Mouse (Mus musculus): ENCODE results near the gene Csrnp2. TPM values are rescaled to one million over a fixed set of nuclear protein-coding genes. Genes with fewer than 3 reads are reported as not detected.
A peak's percentile ranks its signal among the peaks of the same experiment; 100 is the strongest.

Gene Csrnp2
- polyA plus RNA-seq, 1 experiment from 2014 or later, result 18.0 TPM

DNA sequence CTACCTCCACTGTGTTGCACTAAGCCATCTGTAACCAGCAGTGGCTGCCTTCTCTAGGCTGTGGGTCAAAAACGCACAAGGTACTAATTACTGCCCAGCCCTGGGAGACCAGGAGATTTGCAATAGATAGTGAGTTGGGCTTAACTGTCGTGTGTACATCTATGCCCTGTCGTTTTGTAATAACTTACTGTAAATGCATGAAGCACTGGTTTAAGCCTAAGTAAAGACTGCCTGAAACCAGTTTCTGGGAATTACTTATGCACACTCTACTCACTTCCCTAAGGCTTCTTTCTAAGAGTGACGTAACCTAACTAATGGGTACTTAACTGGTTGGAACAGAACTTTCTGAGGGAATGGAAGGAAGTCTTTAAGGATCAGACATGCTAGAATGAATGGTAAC, 16.4 kb downstream of the Csrnp2 start:
- ATAC-seq (ENCODE audit: insufficient read depth) (no peak), DNase-seq (no peak)
- H3K9ac ChIP-seq, result no peak overlapping the region
- no peak overlapping the region for H3K4me3 ChIP-seq (ENCODE audit: low read depth, low read length)
- H3K9me3 ChIP-seq (ENCODE audit: low read depth, low read length), result no peaks in the 10 kb centered on the region
- peaks cover 93% of the 10 kb centered on the region for H3K36me3 ChIP-seq (ENCODE audit: insufficient read depth)
- no peak overlapping the region for H3K4me2 ChIP-seq
- no peak overlapping the region for H3K27ac ChIP-seq (ENCODE audit: low read depth)
- no peaks in the 10 kb centered on the region for H3K27me3 ChIP-seq (ENCODE audit: insufficient read depth, low read length)
- H3K4me1 ChIP-seq (ENCODE audit: insufficient read depth), result no peaks in the 10 kb centered on the region
- 73% methylated on average over 4 of the region's 4 CpGs for WGBS
- TF ChIP-seq CTCF (IDR thresholded peaks at IDR 0.05; ENCODE audit: low read depth), result no peak

GRCm38 (mm10) chr15:100478351-100478750, 16.9 kb downstream of the Csrnp2 start:
- peaks cover 93% of the 10 kb centered on the region for H3K36me3 ChIP-seq (ENCODE audit: insufficient read depth)
- H3K27ac ChIP-seq (ENCODE audit: low read depth), result no peak overlapping the region
- no peak for DNase-seq
- no peak overlapping the region for H3K4me3 ChIP-seq (ENCODE audit: low read depth, low read length)
- ATAC-seq (ENCODE audit: insufficient read depth), result no peak
- WGBS, result 77% methylated on average over 10 of the region's 10 CpGs
- no peaks in the 10 kb centered on the region for H3K27me3 ChIP-seq (ENCODE audit: insufficient read depth, low read length)
- H3K4me1 ChIP-seq (ENCODE audit: insufficient read depth), result no peaks in the 10 kb centered on the region
- TF ChIP-seq CTCF (IDR thresholded peaks at IDR 0.05; ENCODE audit: low read depth), result no peak
- no peak overlapping the region for H3K4me2 ChIP-seq
- H3K9me3 ChIP-seq (ENCODE audit: low read depth, low read length), result no peaks in the 10 kb centered on the region
- H3K9ac ChIP-seq, result no peak overlapping the region

DNA sequence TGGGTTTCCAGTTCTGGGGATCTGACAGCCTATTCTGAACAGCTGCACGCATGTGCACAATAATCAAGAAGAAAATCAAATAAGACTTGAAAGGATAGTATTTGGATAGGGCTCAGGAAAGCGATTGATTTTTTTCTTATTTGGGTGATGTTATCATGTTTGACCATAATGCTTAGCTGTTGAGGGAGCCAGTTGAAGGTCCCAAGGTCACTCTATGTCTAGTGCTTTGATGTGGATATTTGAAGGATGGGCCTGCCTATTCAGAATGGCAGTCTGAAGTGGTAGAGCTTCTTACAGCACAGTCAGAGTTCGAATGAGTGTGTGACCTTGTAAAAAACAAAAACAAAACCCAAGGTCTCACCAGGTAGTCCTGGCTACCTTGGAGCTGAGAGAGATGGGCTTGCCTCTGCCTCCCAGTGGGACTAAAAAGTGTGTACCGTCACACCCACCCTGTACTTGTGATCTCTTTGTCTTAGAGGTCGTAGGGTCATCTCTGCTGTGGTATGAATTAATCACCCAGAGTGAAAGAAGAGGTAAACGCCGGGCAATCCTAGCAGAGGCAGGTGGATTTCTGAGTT, 21.3 kb downstream of the Csrnp2 start:
- ATAC-seq (ENCODE audit: insufficient read depth) (no peak), DNase-seq (no peak)
- H3K27ac ChIP-seq (ENCODE audit: low read depth), result no peak overlapping the region
- H3K27me3 ChIP-seq (ENCODE audit: insufficient read depth, low read length), result no peaks in the 10 kb centered on the region
- H3K4me3 ChIP-seq (ENCODE audit: low read depth, low read length), result no peak overlapping the region
- no peak overlapping the region for H3K9ac ChIP-seq
- WGBS, result 74% methylated on average over 7 of the region's 7 CpGs
- H3K36me3 ChIP-seq (ENCODE audit: insufficient read depth), result peaks cover 65% of the 10 kb centered on the region
- H3K9me3 ChIP-seq (ENCODE audit: low read depth, low read length), result no peaks in the 10 kb centered on the region
- H3K4me1 ChIP-seq (ENCODE audit: insufficient read depth), result 0 out of 2 replicates have a peak, but pooled peaks cover 5% of the 10 kb centered on the region
- H3K4me2 ChIP-seq, result no peak overlapping the region
- no peak for TF ChIP-seq CTCF (IDR thresholded peaks at IDR 0.05; ENCODE audit: low read depth)

- no peaks in the 10 kb centered on the region for H3K9me3 ChIP-seq (ENCODE audit: low read depth, low read length)
- peak overlapping the region; percentile 75 for H3K4me3 ChIP-seq (ENCODE audit: low read depth, low read length)
- WGBS, result 53% methylated on average over 10 of the region's 10 CpGs
- DNase-seq, result no peak
- no peak overlapping the region for H3K27ac ChIP-seq (ENCODE audit: low read depth)
- peak overlapping the region; percentile 70; the same call in 1 of the 2 replicates for H3K9ac ChIP-seq
- H3K4me2 ChIP-seq, result peak overlapping the region; percentile 67
- TF ChIP-seq CTCF (IDR thresholded peaks at IDR 0.05; ENCODE audit: low read depth), result no peak
- H3K4me1 ChIP-seq (ENCODE audit: insufficient read depth), result 0 out of 2 replicates have a peak, but pooled peaks cover 5% of the 10 kb centered on the region
- no peak for ATAC-seq (ENCODE audit: insufficient read depth)
- H3K27me3 ChIP-seq (ENCODE audit: insufficient read depth, low read length), result no peaks in the 10 kb centered on the region
- peaks cover 28% of the 10 kb centered on the region for H3K36me3 ChIP-seq (ENCODE audit: insufficient read depth)
These were observed 25.3 kb downstream of the Csrnp2 start for GRCm38 (mm10) chr15:100470037-100470436.

- WGBS, result under 1% methylated on average over 16 of the region's 19 CpGs
These were observed 26.1 kb downstream of the Csrnp2 start for GRCm38 (mm10) chr15:100469189-100469545.

DNA sequence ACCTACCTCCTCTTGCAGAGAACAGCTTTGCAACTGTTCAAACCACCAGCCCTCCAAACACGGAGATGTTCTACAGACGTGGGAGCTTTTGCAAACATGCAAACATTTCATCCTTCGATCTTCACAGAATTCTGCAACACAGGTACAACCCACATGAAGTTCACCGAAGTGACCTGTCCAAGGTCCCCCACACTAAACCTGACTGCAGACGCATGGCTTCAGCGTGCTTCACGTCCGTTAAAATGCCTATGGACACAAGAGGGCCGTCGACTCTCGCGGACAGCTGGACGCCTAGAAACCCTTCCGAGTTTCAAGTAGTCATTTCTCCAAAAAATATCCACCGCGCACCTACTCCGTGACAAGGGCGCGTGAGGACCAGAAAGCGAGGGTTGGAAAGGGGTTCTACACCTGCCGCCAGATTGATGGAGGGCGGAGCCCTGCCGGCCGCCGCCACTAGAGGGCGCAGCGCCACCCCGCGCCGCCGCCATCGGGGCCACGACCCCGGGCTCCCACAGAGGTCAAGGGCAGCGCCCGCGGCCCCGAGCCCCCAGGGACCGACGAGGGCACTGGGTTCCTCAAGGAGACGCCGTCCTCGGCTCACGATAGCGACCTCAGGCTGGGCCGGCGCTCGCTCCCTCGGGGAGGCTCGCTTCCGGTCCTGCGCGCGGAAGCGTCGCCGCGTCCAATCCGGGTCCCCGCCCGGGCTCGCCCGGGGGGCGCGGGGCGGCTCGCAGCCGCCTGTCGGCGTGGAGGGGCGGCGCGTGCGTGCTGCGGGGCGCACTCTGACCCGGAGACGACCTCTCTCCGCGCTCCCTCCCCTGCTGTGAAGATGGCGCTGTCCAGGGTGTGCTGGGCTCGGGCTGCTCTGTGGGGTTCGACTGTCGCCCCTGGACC, 26.7 kb downstream of the Csrnp2 start, which contains the start of gene Letmd1:
Gene Letmd1, plus strand, starts transcription at position 729 of the 894 bp plus-strand sequence.
- H3K9me3 ChIP-seq (ENCODE audit: low read depth, low read length), result no peaks in the 10 kb centered on the region
- peak within 1 kb of the TSS; percentile 49; the same call in 1 of the 2 replicates for H3K27ac ChIP-seq (ENCODE audit: low read depth)
- ATAC-seq (ENCODE audit: insufficient read depth) (peak; percentile 93), DNase-seq (peak; percentile 93)
- 0 out of 2 replicates have a peak, but pooled peaks cover 5% of the 10 kb centered on the region for H3K4me1 ChIP-seq (ENCODE audit: insufficient read depth)
- H3K36me3 ChIP-seq (ENCODE audit: insufficient read depth), result peaks cover 14% of the 10 kb centered on the region
- peak within 1 kb of the TSS; percentile 75 for H3K4me3 ChIP-seq (ENCODE audit: low read depth, low read length)
- TF ChIP-seq CTCF (IDR thresholded peaks at IDR 0.05; ENCODE audit: low read depth), result peak; percentile 56
- peak within 1 kb of the TSS; percentile 70 for H3K9ac ChIP-seq
- 2% methylated on average over 84 of the region's 84 CpGs for WGBS
- no peaks in the 10 kb centered on the region for H3K27me3 ChIP-seq (ENCODE audit: insufficient read depth, low read length)
- peak within 1 kb of the TSS; percentile 67 for H3K4me2 ChIP-seq

More at GRCm38 (mm10) chr15:100469189-100469545, 26.1 kb downstream of the Csrnp2 start:
- Histone ChIP-seq H3K4me1 (ENCODE audit: insufficient read depth) (0 out of 2 replicates have a peak, but pooled peaks cover 5% of the 10 kb centered on the region), H3K27me3 (ENCODE audit: insufficient read depth, low read length) (no peaks in the 10 kb centered on the region), H3K4me3 (ENCODE audit: low read depth, low read length) (peak overlapping the region; percentile 75), H3K36me3 (ENCODE audit: insufficient read depth) (peaks cover 20% of the 10 kb centered on the region), H3K27ac (ENCODE audit: low read depth) (peak overlapping the region; percentile 45; the same call in 1 of the 2 replicates), H3K4me2 (peak overlapping the region; percentile 67), H3K9me3 (ENCODE audit: low read depth, low read length) (no peaks in the 10 kb centered on the region), H3K9ac (peak overlapping the region; percentile 70)
- ATAC-seq (ENCODE audit: insufficient read depth) (no peak), DNase-seq (no peak)
- no peak for TF ChIP-seq CTCF (IDR thresholded peaks at IDR 0.05; ENCODE audit: low read depth)

DNA sequence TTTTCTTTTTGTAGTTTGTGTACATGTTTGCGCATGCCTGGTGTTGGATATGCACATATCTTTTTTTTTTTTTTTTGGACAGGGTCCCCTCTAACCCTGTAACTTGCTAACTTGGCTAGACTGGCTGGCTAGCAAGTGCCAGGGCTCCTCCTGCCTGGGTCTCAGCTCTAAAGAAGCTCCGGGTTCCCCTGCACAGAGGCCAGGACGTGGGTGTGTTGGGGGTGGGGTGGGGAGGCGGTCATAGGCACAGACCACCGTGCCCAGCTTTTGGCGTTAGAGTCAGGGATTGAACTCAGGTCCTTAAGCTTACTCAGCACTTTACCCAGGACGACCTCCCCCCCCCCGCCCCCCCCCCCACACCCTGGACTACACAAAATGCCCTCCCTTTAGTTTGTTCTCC, 27.6 kb downstream of the Csrnp2 start:
- ATAC-seq (ENCODE audit: insufficient read depth) (no peak), DNase-seq (no peak)
- TF ChIP-seq CTCF (IDR thresholded peaks at IDR 0.05; ENCODE audit: low read depth), result no peak
- peak overlapping the region; percentile 67 for H3K4me2 ChIP-seq
- H3K36me3 ChIP-seq (ENCODE audit: insufficient read depth), result peaks cover 10% of the 10 kb centered on the region; the same call in 1 of the 2 replicates
- H3K9me3 ChIP-seq (ENCODE audit: low read depth, low read length), result no peaks in the 10 kb centered on the region
- H3K27ac ChIP-seq (ENCODE audit: low read depth), result no peak overlapping the region
- H3K4me3 ChIP-seq (ENCODE audit: low read depth, low read length), result no peak overlapping the region
- H3K4me1 ChIP-seq (ENCODE audit: insufficient read depth), result 0 out of 2 replicates have a peak, but pooled peaks cover 5% of the 10 kb centered on the region
- WGBS, result 33% methylated on average over 8 of the region's 8 CpGs
- H3K9ac ChIP-seq, result no peak overlapping the region
- no peaks in the 10 kb centered on the region for H3K27me3 ChIP-seq (ENCODE audit: insufficient read depth, low read length)
